Mouse (Mus musculus): ENCODE data around the gene Terf2. TPM values are rescaled to one million over a fixed set of nuclear protein-coding genes. Genes with fewer than 3 reads are reported as not detected.

Gene Terf2
- polyA plus RNA-seq (2014; fragmentation: Illumina TruSeq; extraction: RNeasy Lipid Tissue Mini Kit (QIAGEN cat#74804); ENCODE audit: low read depth, low replicate concordance) = 18.1 TPM

DNA sequence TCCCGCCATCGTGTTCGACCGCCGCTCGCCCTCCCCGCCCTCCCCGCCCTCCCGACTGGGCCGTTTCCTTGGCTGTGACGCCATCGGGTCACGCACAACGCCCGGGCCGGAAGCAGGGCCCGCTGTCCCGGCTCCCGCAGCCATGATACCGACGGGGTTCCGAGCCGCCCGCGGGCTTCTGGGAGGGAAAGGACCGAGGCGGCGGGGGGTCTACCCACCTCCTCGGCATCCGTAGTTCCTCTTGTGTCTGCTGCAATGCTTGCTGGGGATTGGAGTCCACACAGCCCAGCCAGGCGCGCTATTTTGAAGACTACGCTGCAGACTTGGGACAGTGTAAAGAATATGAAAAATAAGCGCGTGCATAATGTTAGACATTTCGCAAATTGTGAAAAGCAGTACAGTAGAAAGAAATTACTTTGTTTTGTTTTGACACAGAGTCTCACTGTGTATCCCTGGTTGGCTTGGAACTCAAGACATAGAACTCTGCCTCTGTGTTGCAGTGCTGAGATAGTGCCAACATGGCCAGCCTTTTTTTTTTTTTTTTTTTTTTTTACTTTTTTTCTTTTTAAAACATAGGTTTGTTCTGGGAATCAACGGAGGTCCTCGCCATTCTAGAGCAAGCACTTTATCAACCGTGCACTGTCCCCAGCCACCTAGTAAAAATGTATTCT lies at the start of gene Terf2:
Gene Terf2, minus strand, starts transcription at position 182 of the 671 bp plus-strand sequence.

DNA sequence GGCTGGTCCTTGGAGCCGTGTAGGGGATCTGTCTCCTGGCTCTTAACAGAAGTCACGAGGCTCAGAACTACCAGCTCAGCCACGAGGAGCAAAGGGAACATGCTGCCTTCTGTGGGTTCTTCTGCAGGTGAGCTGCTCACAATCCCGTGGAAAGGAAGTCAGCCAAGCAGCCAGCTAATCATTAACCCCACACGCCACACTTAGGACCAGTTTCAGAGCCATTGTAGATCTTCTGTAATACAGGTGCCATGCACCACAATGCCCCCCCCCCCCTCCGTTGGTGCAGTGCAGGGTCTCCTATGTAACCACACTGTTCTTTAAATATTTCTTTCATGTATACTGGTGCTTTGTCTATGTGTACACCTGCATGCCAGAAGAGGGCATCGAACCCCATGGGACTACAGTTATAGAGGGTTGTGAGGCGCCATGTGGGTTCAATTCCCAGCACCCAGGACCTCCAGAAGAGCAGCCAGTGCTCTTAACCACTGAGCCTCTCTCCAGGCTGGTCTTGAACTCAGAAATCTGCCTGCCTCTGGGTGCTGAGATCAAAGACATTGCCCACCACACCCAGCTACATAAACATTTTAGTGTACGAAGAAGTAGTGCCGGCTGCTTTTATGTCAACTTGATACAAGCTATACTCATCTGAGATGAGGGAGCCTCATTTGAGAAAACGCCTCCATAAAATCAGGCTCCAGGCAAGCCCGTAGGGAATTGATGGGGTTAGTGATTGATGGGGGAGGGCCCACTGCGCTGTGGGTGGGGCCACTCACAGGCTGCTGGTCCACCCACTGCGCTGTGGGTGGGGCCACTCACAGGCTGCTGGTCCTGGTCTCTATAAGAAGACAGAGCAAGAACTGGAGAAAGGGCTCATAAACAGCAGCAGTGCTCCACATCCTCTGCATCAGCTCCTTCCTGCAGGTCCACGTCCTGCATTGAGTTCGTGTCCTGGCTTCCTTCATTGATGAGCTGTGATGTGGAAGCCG lies 30.5 kb downstream of the Terf2 start, which contains the start of gene Tmed6:
Gene Tmed6, minus strand, starts transcription at position 134 of the 986 bp plus-strand sequence.

DNA sequence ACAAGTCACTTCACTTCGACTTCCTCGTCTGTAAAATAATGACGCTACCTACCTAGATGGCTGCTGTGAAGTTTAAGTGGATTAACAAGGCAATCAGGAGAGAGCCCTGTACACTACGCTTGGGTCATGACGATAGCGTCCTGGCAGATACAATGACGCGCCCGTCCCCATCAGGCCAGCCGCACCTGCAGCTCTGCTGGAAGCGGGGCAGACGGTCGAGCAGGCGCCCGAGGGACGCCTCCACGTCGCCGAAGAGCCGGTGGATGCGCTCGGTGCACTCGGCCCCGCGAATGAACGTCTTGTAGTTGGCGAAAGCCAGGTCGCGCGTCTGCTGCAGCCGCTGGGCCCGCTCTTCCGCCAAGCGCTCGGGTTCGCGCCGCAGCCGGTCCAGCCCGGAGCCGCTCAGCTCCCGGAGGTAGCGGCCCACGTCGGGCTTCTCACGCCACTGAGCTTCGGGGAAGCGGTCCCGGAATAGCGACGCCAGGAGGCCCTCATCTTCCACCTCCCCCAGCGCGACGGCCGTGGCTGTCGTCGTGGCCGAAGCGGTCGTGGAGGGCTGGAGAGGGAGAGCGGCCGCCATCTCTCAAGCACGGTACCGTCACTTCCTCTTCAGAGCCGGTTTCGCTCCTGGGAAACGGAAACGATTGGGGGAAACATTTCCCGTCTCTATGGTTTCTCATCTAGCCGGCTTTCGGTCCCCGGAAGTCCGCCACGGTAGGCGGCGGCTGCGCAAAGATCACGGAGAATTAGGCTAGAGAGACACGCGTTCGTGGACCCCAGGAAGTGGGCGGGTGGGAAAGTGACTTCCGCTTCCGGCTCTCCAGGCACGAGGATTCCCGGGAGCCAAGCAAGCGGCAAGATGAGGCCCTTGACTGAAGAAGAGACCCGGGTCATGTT lies 40.0 kb downstream of the Terf2 start, which contains the start of the genes Cog8 and Nip7:
Gene Cog8, minus strand, starts transcription at position 614 of the 897 bp plus-strand sequence.
Gene Nip7, plus strand, starts transcription at position 802 of the 897 bp plus-strand sequence.

DNA sequence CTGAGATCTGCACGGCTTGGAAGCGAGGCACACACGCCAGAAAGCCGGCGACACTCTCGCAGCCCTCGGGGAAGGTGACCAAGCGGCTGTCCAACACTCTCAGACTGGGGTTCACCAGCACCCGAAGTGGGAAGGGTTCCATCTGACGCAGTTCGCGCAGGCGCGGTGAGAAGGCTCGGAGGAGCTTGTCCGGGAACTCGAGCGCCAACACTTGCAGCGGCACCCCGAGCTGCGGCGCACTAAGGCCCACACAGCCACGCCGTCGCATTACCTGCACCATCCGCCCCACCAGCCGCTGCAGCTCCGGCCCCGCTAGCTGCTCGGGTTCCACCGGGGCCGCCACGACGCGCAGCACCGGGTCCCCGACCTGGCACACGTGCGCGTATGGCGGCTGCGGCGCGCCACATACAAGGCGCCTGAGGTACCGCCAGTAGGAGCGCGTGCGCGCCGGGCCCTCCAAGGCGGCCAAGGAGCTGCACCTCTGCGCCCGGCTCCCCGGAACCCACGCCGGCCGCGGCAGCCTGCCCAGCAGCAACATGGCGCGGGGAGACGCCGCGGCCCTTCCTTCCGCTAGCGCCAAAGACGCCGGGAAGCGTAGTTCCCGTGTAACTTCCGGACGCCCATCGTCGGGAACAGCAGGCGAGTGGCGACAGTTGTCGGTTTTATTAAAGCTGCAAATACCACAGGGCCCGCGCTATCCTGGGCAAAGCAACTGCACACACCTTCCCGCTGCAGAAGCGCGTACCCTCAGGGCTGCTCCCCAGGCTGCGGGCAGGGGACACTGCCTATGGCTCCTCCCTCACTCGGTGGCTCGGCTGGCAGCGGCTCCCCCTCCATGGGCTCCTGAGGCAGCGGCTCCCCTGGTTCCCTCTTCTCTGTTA lies 48.0 kb downstream of the Terf2 start, which contains the start of gene Pdf:
Gene Pdf, minus strand, starts transcription at position 554 of the 881 bp plus-strand sequence.

DNA sequence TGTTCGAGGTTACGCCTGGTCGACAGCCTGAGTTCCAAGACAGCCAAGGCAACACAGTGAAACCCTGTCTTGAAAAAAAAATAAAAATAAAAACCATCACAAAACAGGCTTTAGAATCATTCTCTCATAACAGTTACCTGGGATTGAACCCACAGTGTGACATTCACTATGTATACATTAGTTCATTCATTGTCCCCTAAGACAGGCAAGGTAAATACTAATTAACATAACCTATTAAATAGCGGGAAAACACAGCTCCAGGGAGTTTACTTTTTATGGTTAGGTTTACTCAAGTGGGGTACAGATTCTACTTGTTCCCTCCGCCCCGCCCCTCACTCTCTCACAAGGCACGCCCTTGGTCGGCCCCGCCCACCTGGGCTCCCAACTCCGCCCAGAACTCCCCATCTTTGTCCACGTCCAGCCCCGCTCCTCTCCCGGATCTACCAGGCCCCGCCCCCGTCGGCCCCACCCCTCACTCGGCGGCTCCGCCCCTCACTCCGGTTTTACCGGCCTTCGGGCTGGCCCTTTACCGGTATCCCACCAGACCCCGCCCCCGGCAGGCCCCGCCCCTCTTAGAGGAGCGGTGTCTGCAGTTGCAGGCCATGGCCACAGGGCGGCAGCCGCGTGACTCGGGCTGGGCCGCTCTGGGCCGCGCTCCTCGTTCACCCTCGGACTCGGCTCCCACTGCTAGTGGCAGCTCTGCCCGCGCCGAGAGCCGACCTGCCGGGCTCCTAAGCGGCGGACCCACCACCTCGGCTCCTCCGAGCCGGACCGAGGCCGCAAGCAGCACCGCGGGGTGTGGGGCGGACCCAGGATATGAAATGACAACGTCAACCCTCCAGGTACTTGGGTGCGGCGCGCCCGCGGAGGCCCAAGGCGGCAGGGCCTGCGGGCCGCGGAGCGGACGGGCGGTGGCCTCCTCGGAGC lies 65.4 kb downstream of the Terf2 start, which contains the start of gene Vps4a:
Gene Vps4a, plus strand, starts transcription at position 573 of the 927 bp plus-strand sequence.

Other genes with a start within 250 kb of the Terf2 start
- gene Has3, start 226.3 kb downstream of the Terf2 start, polyA plus RNA-seq (2014; fragmentation: Illumina TruSeq; extraction: RNeasy Lipid Tissue Mini Kit (QIAGEN cat#74804); ENCODE audit: low read depth, low replicate concordance) = 0.53 TPM
- gene Utp4, start 202.9 kb downstream of the Terf2 start, polyA plus RNA-seq (2014; fragmentation: Illumina TruSeq; extraction: RNeasy Lipid Tissue Mini Kit (QIAGEN cat#74804); ENCODE audit: low read depth, low replicate concordance) = 26.0 TPM
- 17.9 TPM for gene Sntb2, start 160.8 kb downstream of the Terf2 start, polyA plus RNA-seq (2014; fragmentation: Illumina TruSeq; extraction: RNeasy Lipid Tissue Mini Kit (QIAGEN cat#74804); ENCODE audit: low read depth, low replicate concordance)
- gene Vps4a, start 65.3 kb downstream of the Terf2 start, polyA plus RNA-seq (2014; fragmentation: Illumina TruSeq; extraction: RNeasy Lipid Tissue Mini Kit (QIAGEN cat#74804); ENCODE audit: low read depth, low replicate concordance) = 38.8 TPM
- gene Pdf, start 47.9 kb downstream of the Terf2 start, polyA plus RNA-seq (2014; fragmentation: Illumina TruSeq; extraction: RNeasy Lipid Tissue Mini Kit (QIAGEN cat#74804); ENCODE audit: low read depth, low replicate concordance) = 69.7 TPM
- 22.4 TPM for gene Cog8, start 39.9 kb downstream of the Terf2 start, polyA plus RNA-seq (2014; fragmentation: Illumina TruSeq; extraction: RNeasy Lipid Tissue Mini Kit (QIAGEN cat#74804); ENCODE audit: low read depth, low replicate concordance)
- gene Nip7, start 39.7 kb downstream of the Terf2 start, polyA plus RNA-seq (2014; fragmentation: Illumina TruSeq; extraction: RNeasy Lipid Tissue Mini Kit (QIAGEN cat#74804); ENCODE audit: low read depth, low replicate concordance) = 9.9 TPM
- gene Tmed6, start 30.9 kb downstream of the Terf2 start, polyA plus RNA-seq (2014; fragmentation: Illumina TruSeq; extraction: RNeasy Lipid Tissue Mini Kit (QIAGEN cat#74804); ENCODE audit: low read depth, low replicate concordance) = 36.0 TPM
- 287 TPM for gene Cyb5b, start 54.1 kb upstream of the Terf2 start, polyA plus RNA-seq (2014; fragmentation: Illumina TruSeq; extraction: RNeasy Lipid Tissue Mini Kit (QIAGEN cat#74804); ENCODE audit: low read depth, low replicate concordance)
- 85.1 TPM for gene Nfat5, start 196.9 kb upstream of the Terf2 start, polyA plus RNA-seq (2014; fragmentation: Illumina TruSeq; extraction: RNeasy Lipid Tissue Mini Kit (QIAGEN cat#74804); ENCODE audit: low read depth, low replicate concordance)

Measured in kidney, adult 10 weeks (tissue).